Mouse (Mus musculus): ENCODE data around the gene Apol8. TPM values are rescaled to one million over a fixed set of nuclear protein-coding genes. Genes with fewer than 3 reads are reported as not detected.
"Not testable (repeated sequence)": the region's sequence is repeated elsewhere in the genome, so short reads cannot be mapped to it uniquely, and the experiment has no call there.

Apol8 gene
- polyA plus RNA-seq, 1 experiment from 2014 or later: 0.11 TPM

DNA sequence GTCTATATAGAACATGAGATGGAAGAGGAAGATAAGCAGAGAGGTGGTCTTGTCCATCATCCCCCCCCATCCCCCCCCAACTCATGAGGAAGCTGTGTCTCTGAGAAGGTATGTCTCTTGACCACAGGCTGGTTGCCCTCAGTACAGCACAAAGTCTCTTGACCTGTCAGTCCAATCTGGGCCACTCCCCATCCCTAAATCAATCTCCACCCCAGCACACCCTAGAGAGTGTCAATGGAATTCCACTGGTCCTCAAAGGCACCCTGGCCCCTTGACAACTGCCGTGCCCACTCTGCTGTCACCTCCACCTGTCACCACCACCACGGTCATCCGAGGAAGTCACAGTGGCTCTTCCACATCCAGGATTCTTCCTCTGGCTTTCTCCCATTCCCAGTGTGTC is 8.4 kb downstream of the Apol8 start:
- no peak for ATAC-seq
- Histone ChIP-seq H3K4me3 (ENCODE audit: low read depth, low read length) (no peak overlapping the region), H3K27ac (ENCODE audit: low read length) (no peak overlapping the region), H3K4me1 (ENCODE audit: control insufficient read depth, insufficient read depth, low read length) (peaks cover 3% of the 10 kb centered on the region; the same call in 1 of the 2 replicates), H3K9me3 (replicated peaks; ENCODE audit: control insufficient read depth, low read length, poor library complexity, severe bottlenecking) (no peaks in the 10 kb centered on the region), H3K9ac (ENCODE audit: low read depth, low read length) (no peak overlapping the region), H3K36me3 (ENCODE audit: control insufficient read depth, insufficient read depth, low read length) (no peaks in the 10 kb centered on the region), H3K4me2 (ENCODE audit: low read length) (no peak overlapping the region), H3K27me3 (ENCODE audit: control insufficient read depth, insufficient read depth, low read depth, low read length) (no peaks in the 10 kb centered on the region)
- WGBS: 93% methylated on average over 3 of the region's 3 CpGs

DNA sequence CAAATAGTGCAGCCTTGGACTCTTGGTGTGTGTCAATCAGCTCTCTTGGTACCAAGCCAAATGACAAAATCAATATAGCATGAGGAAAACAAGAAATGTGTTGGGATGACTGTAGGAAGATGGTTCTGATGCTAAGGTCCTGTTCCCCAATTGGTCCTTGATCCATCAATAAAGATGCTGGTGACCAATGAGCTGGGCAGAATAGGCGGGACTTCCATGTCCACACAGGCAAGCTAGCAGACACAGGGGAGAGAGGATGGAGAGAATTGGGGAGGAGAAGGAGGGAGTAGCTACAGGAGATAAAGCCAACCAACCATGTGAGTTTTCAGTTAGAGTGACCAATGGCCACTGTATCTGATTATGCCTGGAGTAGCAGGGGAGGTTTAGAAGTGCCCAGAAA is 10.5 kb downstream of the Apol8 start:
- Histone ChIP-seq H3K4me2 (ENCODE audit: low read length) (no peak overlapping the region), H3K4me1 (ENCODE audit: control insufficient read depth, insufficient read depth, low read length) (no peaks in the 10 kb centered on the region), H3K9ac (ENCODE audit: low read depth, low read length) (no peak overlapping the region), H3K36me3 (ENCODE audit: control insufficient read depth, insufficient read depth, low read length) (no peaks in the 10 kb centered on the region), H3K9me3 (replicated peaks; ENCODE audit: control insufficient read depth, low read length, poor library complexity, severe bottlenecking) (no peaks in the 10 kb centered on the region), H3K27ac (ENCODE audit: low read length) (no peak overlapping the region), H3K4me3 (ENCODE audit: low read depth, low read length) (no peak overlapping the region), H3K27me3 (ENCODE audit: control insufficient read depth, insufficient read depth, low read depth, low read length) (no peaks in the 10 kb centered on the region)
- no peak for ATAC-seq
- WGBS: 100% methylated on average over 1 of the region's 1 CpGs

DNA sequence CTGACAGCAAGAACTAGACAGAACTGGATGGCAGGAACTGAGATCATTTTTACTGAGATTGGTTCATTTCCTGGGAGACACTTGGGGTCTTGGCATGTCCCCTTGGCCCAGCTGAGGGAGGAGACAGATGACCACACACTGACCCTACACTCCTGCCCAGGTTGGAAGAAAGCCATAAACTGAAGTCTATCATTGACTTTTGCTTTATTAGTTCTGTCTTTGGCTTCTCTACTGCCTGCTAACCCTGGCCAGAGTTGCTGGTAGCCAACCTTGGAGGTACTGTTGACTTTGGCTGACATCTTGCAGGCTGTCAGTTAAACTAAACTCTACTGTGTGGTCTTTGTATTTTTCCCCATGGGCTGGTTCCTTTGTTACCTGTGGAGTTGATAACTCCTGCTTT is 11.7 kb downstream of the Apol8 start:
- no peaks in the 10 kb centered on the region for H3K36me3 ChIP-seq (ENCODE audit: control insufficient read depth, insufficient read depth, low read length)
- no peak overlapping the region for H3K9ac ChIP-seq (ENCODE audit: low read depth, low read length)
- no peaks in the 10 kb centered on the region for H3K9me3 ChIP-seq (replicated peaks; ENCODE audit: control insufficient read depth, low read length, poor library complexity, severe bottlenecking)
- H3K27me3 ChIP-seq (ENCODE audit: control insufficient read depth, insufficient read depth, low read depth, low read length): no peaks in the 10 kb centered on the region
- H3K4me2 ChIP-seq (ENCODE audit: low read length): no peak overlapping the region
- ATAC-seq: no peak
- no peaks in the 10 kb centered on the region for H3K4me1 ChIP-seq (ENCODE audit: control insufficient read depth, insufficient read depth, low read length)
- no peak overlapping the region for H3K27ac ChIP-seq (ENCODE audit: low read length)
- no peak overlapping the region for H3K4me3 ChIP-seq (ENCODE audit: low read depth, low read length)

DNA sequence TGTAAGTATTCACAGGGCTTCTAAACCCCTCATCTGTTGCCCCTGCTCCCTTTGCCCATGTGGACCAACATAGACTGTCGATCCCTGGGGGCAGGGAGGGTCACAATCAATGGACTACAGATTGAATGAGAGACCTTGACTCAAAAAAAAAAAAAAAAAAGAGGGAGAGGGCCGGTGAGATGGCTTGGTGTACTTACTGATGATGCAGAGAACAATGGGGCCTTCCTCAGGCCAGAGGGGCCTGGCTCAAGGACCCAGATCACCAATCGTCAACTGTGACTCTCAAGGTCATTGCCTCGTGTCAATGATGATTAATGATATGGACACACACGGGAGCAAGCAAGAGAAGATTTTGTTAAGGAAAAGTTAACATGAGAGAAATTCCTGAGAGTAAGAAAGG is 12.2 kb downstream of the Apol8 start:
- Histone ChIP-seq H3K9ac (ENCODE audit: low read depth, low read length) (no peak overlapping the region), H3K27me3 (ENCODE audit: control insufficient read depth, insufficient read depth, low read depth, low read length) (no peaks in the 10 kb centered on the region), H3K4me3 (ENCODE audit: low read depth, low read length) (no peak overlapping the region), H3K4me1 (ENCODE audit: control insufficient read depth, insufficient read depth, low read length) (no peaks in the 10 kb centered on the region), H3K4me2 (ENCODE audit: low read length) (no peak overlapping the region), H3K9me3 (replicated peaks; ENCODE audit: control insufficient read depth, low read length, poor library complexity, severe bottlenecking) (no peaks in the 10 kb centered on the region), H3K36me3 (ENCODE audit: control insufficient read depth, insufficient read depth, low read length) (no peaks in the 10 kb centered on the region), H3K27ac (ENCODE audit: low read length) (no peak overlapping the region)
- WGBS: 41% methylated on average over 5 of the region's 5 CpGs
- ATAC-seq: no peak

DNA sequence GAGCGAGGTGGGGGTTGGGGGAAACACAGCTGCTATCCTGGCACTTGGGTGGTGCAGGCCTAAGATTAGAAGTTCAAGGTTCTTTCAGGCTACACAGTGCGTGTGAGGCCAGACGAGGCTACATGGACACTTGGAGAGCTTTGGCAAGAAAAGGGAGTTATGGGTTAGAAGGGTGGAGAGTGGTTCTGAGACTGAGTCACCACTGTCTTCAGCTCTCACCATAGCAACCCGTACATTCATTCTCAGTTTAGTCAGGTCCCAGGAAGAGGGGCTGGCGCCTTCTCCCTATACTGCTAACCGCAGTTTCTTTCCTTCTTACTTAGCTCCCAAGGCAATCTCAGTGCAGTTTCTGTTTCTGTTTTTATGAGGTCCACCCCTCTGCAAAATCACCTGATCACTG is 15.2 kb downstream of the Apol8 start:
- not testable (repeated sequence) for H3K9me3 ChIP-seq (replicated peaks; ENCODE audit: control insufficient read depth, low read length, poor library complexity, severe bottlenecking); H3K4me2 ChIP-seq (ENCODE audit: low read length); H3K27me3 ChIP-seq (ENCODE audit: control insufficient read depth, insufficient read depth, low read depth, low read length); H3K27ac ChIP-seq (ENCODE audit: low read length); H3K4me1 ChIP-seq (ENCODE audit: control insufficient read depth, insufficient read depth, low read length); H3K9ac ChIP-seq (ENCODE audit: low read depth, low read length); ATAC-seq; H3K36me3 ChIP-seq (ENCODE audit: control insufficient read depth, insufficient read depth, low read length); H3K4me3 ChIP-seq (ENCODE audit: low read depth, low read length)
- 87% methylated on average over 6 of the region's 6 CpGs for WGBS

DNA sequence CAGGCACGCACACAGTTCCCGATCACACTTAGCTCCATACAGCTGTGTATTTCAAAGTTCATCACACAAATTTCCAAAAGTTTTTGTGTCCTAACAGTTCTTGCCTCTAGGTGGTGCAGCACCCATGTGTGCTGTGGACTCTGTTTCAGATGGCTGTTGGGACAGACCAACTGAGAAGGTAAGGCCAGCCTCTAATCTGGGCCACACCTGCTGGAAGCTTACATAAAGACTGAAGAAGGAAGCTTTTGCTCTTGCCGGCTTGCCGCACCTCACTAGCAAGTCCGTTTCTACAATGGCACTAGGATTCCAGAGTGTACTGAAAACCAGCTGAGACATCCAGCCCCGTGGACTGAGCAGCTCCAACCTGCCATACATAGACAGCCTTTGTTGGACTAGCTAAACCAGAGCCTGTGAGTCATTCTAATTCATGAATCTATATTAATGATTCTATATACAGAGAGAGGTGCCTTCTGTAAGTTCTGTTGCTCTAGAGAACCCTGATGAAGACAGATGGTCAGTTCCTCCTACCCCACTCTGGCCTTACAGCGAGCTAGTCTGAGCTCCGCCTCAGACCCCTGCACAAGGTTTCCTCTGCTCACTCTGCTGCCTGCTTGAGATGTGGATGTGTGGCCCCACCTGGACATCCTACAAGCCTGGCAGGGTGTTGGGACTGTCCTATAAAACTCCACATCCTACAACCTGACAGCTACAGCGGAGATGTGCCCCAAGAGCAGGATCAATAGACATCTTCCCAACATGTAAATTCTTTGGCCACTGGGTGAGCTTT is 16.1 kb downstream of the Apol8 start:
- ATAC-seq: no peak
- Histone ChIP-seq H3K4me2 (ENCODE audit: low read length) (no peak overlapping the region), H3K27ac (ENCODE audit: low read length) (no peak overlapping the region), H3K9ac (ENCODE audit: low read depth, low read length) (no peak overlapping the region), H3K4me1 (ENCODE audit: control insufficient read depth, insufficient read depth, low read length) (no peaks in the 10 kb centered on the region), H3K36me3 (ENCODE audit: control insufficient read depth, insufficient read depth, low read length) (no peaks in the 10 kb centered on the region), H3K27me3 (ENCODE audit: control insufficient read depth, insufficient read depth, low read depth, low read length) (no peaks in the 10 kb centered on the region), H3K4me3 (ENCODE audit: low read depth, low read length) (no peak overlapping the region), H3K9me3 (replicated peaks; ENCODE audit: control insufficient read depth, low read length, poor library complexity, severe bottlenecking) (no peaks in the 10 kb centered on the region)
- WGBS: 75% methylated on average over 9 of the region's 9 CpGs

DNA sequence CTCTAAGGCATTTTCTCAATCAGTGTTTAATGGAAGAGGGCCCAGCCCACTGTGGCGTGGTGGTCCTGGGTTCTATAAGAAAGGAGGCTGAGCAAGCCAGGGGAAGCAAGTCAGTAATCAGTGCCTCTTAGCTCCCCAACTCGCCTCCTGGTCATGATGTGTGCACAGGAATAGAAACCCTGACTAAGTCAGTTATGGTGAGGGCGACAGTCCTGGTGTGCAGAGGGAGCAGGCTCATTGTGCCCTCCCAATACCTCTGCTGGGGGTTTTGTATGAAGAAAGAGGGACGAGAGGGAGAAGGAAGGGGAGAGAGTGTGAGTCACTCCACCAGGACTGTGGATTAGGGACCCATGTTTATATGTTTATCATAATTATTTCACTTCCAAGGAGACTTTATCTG is 22.9 kb downstream of the Apol8 start:
- H3K27ac ChIP-seq (ENCODE audit: low read length); H3K4me3 ChIP-seq (ENCODE audit: low read depth, low read length); H3K27me3 ChIP-seq (ENCODE audit: control insufficient read depth, insufficient read depth, low read depth, low read length); H3K4me2 ChIP-seq (ENCODE audit: low read length); H3K4me1 ChIP-seq (ENCODE audit: control insufficient read depth, insufficient read depth, low read length); H3K36me3 ChIP-seq (ENCODE audit: control insufficient read depth, insufficient read depth, low read length); H3K9me3 ChIP-seq (replicated peaks; ENCODE audit: control insufficient read depth, low read length, poor library complexity, severe bottlenecking); H3K9ac ChIP-seq (ENCODE audit: low read depth, low read length); ATAC-seq: not testable (repeated sequence)
- 65% methylated on average over 4 of the region's 4 CpGs for WGBS

DNA sequence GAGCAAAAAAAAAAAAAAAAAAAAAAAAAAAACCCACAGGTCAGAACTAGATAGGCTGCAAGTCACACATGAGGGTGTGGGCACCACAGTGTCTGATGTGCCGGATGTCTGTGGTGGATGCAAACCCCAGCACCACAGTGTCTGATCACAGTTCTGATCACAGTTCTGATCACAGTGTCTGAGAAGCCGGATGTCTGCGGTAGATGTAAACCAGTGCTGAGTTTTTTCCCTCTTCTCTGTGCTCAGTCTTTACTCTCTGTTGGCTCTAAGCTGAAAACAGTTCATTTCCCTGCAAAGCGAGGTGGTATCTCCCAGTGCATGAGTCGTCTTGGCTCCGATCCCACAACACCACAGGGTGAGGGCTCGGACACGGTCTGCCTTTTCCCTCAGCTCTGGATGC is 23.4 kb downstream of the Apol8 start:
- not testable (repeated sequence) for ATAC-seq

DNA sequence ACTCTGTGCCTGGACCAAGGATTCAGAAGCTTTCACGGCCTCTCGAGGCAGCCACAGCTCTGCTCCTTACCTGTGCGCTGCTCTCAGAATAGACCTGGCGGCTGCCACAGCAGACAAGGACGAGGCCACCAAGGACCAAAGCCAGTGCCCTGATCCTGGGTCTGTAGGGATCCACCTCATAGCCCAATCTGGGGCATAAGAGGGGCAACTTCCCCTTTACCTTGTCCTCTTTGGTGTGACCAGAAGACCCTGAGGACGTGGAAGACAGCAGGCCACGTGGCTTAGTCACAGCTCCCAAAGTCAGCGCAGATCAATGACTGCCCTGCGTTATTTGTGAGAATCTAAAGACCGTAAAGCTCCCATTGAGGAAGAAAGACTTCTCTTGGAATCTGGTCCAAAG is 24.0 kb downstream of the Apol8 start:
- not testable (repeated sequence) for H3K4me1 ChIP-seq (ENCODE audit: control insufficient read depth, insufficient read depth, low read length)

More for the DNA sequence above, 23.4 kb downstream of the Apol8 start:
- not testable (repeated sequence) for H3K36me3 ChIP-seq (ENCODE audit: control insufficient read depth, insufficient read depth, low read length); H3K9ac ChIP-seq (ENCODE audit: low read depth, low read length); H3K27ac ChIP-seq (ENCODE audit: low read length); H3K4me1 ChIP-seq (ENCODE audit: control insufficient read depth, insufficient read depth, low read length); H3K9me3 ChIP-seq (replicated peaks; ENCODE audit: control insufficient read depth, low read length, poor library complexity, severe bottlenecking); H3K4me2 ChIP-seq (ENCODE audit: low read length); H3K27me3 ChIP-seq (ENCODE audit: control insufficient read depth, insufficient read depth, low read depth, low read length); H3K4me3 ChIP-seq (ENCODE audit: low read depth, low read length)
- 77% methylated on average over 8 of the region's 8 CpGs for WGBS

More for the DNA sequence above, 24.0 kb downstream of the Apol8 start:
- H3K27me3 ChIP-seq (ENCODE audit: control insufficient read depth, insufficient read depth, low read depth, low read length); H3K9ac ChIP-seq (ENCODE audit: low read depth, low read length); H3K4me2 ChIP-seq (ENCODE audit: low read length); H3K4me3 ChIP-seq (ENCODE audit: low read depth, low read length); ATAC-seq; H3K36me3 ChIP-seq (ENCODE audit: control insufficient read depth, insufficient read depth, low read length); H3K27ac ChIP-seq (ENCODE audit: low read length); H3K9me3 ChIP-seq (replicated peaks; ENCODE audit: control insufficient read depth, low read length, poor library complexity, severe bottlenecking): not testable (repeated sequence)
- 72% methylated on average over 10 of the region's 10 CpGs for WGBS
